Mouse (Mus musculus): ENCODE results near the gene Krtap4-2.
"Not testable (repeated sequence)": the region's sequence is repeated elsewhere in the genome, so short reads cannot be mapped to it uniquely, and the experiment has no call there.

DNA sequence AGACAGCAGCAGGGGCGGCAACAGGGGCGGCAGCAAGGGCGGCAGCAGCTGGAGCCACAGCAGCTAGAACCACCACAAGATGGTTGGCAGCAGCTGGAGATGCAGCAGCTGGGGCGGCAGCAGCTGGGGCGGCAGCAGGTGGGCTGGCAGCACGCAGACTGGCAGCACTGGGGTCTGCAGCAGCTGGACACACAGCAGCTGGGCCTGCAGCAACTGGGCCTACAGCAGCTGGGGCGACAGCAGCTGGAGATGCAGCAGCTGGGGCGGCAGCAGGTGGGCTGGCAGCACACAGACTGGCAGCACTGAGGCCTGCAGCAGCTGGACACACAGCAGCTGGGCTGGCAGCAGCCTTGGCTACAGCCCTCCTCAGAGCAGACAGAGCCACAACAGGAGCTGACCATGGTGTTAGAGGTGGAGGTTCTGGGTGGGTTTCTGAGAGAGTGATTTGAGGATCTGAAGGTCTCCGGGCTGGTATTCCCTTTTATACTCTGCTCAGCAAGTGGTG lies 8.8 kb upstream of the Krtap4-2 start, which contains the start of gene Krtap4-7:
- TF ChIP-seq CTCF (IDR thresholded peaks at IDR 0.05; ENCODE audit: low read depth, low read length); POLR2A (IDR thresholded peaks at IDR 0.05; ENCODE audit: extremely low read depth, insufficient read depth, low read length): not testable (repeated sequence)

Data from liver, adult 2 months (tissue).